Mouse (Mus musculus): ENCODE results near the gene Gm20696. TPM values are rescaled to one million over a fixed set of nuclear protein-coding genes. Genes with fewer than 3 reads are reported as not detected.

The Gm20696 gene
- polyA plus RNA-seq, 1 experiment from 2014 or later = 2.3 TPM

DNA sequence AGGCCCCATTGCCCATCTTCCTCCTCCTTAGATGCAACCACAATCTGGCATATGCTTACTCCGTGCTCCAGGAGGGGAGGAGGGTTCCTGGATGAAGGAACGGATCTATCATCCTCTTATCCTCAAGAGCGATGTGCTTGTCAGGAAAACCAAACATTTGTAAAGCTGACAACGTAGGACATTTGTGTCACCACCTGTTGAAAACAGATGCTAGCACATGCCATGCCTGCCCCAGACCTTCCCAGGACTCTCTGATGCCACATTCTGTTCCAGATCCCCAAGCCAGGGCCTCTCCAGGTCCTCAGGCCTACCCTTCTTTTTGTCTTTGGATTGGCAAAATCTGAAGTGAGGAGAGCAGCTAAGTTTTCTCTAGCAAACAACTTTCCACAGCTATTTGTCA, 257.7 kb downstream of the Gm20696 start:
- Histone ChIP-seq H3K4me3 (ENCODE audit: low read length) (no peak overlapping the region), H3K4me1 (ENCODE audit: control insufficient read depth, insufficient read depth, low read length) (peaks cover 5% of the 10 kb centered on the region; the same call in 1 of the 2 replicates), H3K27ac (ENCODE audit: low read length) (no peak overlapping the region), H3K9me3 (replicated peaks; ENCODE audit: control insufficient read depth, low read length) (no peaks in the 10 kb centered on the region), H3K27me3 (ENCODE audit: control insufficient read depth, insufficient read depth, low read length) (no peaks in the 10 kb centered on the region), H3K36me3 (ENCODE audit: control insufficient read depth, insufficient read depth) (no peaks in the 10 kb centered on the region), H3K4me2 (ENCODE audit: low read depth, low read length) (no peak overlapping the region), H3K9ac (ENCODE audit: low read length) (no peak overlapping the region)
- 50% methylated on average over 4 of the region's 4 CpGs for WGBS
- ATAC-seq (replicated peaks; ENCODE audit: extremely low read depth, insufficient read depth, low FRiP score) = no peak

DNA sequence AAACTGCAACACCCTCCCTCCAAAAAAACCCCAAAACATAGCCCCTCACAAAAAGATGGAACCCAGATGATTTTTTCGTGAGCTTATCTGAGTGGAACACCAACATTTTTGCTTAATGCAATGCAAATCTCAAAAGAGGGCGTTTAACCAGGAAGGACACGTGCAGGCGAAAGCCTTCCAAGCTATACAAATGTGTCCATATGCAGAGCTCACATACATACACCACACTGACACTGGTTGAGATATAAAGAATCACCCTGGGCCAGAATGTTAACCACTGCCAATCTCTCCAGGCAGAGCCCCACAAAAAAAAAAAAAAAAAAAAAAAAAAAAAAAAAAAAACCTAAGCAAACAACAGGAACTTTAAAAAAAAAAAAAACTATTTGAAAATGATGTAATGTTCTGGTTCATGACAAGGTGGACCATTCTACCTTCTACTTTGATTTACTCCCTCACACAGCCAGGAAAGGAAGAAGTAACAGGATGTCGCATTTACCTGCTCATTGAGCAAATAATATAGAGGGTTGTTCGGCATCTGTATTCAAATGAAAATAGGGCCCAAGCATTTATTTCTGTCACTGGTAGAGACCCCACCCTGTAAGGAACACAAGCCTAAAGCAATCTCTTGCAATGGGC, 262.7 kb downstream of the Gm20696 start:
- H3K9me3 ChIP-seq (replicated peaks; ENCODE audit: control insufficient read depth, low read length) = no peaks in the 10 kb centered on the region
- H3K4me1 ChIP-seq (ENCODE audit: control insufficient read depth, insufficient read depth, low read length) = peaks cover 8% of the 10 kb centered on the region
- no peak overlapping the region for H3K9ac ChIP-seq (ENCODE audit: low read length)
- WGBS = 89% methylated on average over 6 of the region's 6 CpGs
- ATAC-seq (replicated peaks; ENCODE audit: extremely low read depth, insufficient read depth, low FRiP score) = no peak
- no peak overlapping the region for H3K27ac ChIP-seq (ENCODE audit: low read length)
- no peaks in the 10 kb centered on the region for H3K27me3 ChIP-seq (ENCODE audit: control insufficient read depth, insufficient read depth, low read length)
- no peak overlapping the region for H3K4me3 ChIP-seq (ENCODE audit: low read length)
- no peak overlapping the region for H3K4me2 ChIP-seq (ENCODE audit: low read depth, low read length)
- no peaks in the 10 kb centered on the region for H3K36me3 ChIP-seq (ENCODE audit: control insufficient read depth, insufficient read depth)

DNA sequence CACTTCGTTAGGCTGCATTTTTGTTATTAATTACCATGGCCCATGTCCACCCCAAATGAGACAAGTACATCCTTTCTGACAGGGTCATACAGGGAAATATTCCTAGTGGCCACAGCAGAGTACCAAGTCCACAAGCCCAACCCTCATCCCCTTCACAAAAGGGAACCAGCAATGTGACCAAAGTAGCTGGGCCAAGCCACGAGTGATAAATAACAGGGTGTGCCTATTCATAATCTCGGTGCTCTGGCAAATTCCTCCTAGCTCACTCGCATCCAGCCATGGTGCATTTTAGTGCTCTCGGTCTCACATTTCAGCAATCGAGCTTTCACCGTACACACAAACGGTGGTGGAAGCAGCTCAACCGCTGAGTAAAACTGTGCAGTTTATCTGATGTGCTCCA, 263.7 kb downstream of the Gm20696 start:
- WGBS = 64% methylated on average over 9 of the region's 9 CpGs
- Histone ChIP-seq H3K27me3 (ENCODE audit: control insufficient read depth, insufficient read depth, low read length) (no peaks in the 10 kb centered on the region), H3K4me3 (ENCODE audit: low read length) (no peak overlapping the region), H3K36me3 (ENCODE audit: control insufficient read depth, insufficient read depth) (no peaks in the 10 kb centered on the region), H3K9ac (ENCODE audit: low read length) (no peak overlapping the region), H3K9me3 (replicated peaks; ENCODE audit: control insufficient read depth, low read length) (no peaks in the 10 kb centered on the region), H3K27ac (ENCODE audit: low read length) (no peak overlapping the region), H3K4me2 (ENCODE audit: low read depth, low read length) (no peak overlapping the region), H3K4me1 (ENCODE audit: control insufficient read depth, insufficient read depth, low read length) (peaks cover 8% of the 10 kb centered on the region)
- no peak for ATAC-seq (replicated peaks; ENCODE audit: extremely low read depth, insufficient read depth, low FRiP score)

DNA sequence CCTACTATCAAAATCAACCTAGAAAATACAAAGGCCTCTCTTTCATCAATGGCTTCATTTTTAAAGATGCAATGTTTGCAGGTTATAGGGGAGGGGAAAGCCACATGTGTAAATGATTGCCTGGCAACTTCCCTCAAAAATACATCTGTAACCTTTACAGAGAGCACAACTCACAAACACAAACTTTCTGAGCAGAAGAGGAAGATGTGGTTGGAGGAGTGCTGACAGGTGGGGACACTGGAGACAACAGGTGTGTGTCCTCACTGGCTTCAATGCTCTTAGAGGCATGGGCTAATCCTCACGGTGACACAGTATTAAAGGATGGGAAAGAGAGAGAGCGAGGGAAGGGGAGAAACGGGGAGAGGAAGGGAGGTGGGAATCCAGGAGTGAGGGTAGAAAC, 264.2 kb downstream of the Gm20696 start:
- Histone ChIP-seq H3K9ac (ENCODE audit: low read length) (no peak overlapping the region), H3K27me3 (ENCODE audit: control insufficient read depth, insufficient read depth, low read length) (no peaks in the 10 kb centered on the region), H3K4me3 (ENCODE audit: low read length) (no peak overlapping the region), H3K27ac (ENCODE audit: low read length) (no peak overlapping the region), H3K4me1 (ENCODE audit: control insufficient read depth, insufficient read depth, low read length) (peaks cover 8% of the 10 kb centered on the region), H3K9me3 (replicated peaks; ENCODE audit: control insufficient read depth, low read length) (no peaks in the 10 kb centered on the region), H3K4me2 (ENCODE audit: low read depth, low read length) (no peak overlapping the region), H3K36me3 (ENCODE audit: control insufficient read depth, insufficient read depth) (no peaks in the 10 kb centered on the region)
- no peak; the same call in 1 of the 2 replicates for ATAC-seq (replicated peaks; ENCODE audit: extremely low read depth, insufficient read depth, low FRiP score)
- 78% methylated on average over 3 of the region's 3 CpGs for WGBS

DNA sequence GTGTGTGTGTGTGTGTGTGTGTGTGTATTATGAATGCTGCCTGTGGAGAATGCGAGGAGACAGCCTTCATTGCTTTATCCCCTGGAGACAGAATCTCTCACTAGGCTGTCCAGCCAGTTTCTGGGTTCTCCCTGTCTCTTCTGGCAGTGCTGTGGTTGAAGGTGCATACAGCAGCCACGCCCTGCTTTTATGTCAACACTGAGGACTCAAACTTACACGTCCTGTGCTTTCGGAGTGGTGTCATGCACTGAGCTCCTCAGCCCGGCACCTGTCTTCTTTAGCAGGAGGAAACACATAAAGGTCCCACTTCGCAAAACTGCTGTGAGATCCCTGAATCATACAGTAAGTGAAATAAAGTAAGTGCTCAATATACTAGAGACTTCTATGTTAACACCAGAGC, 264.8 kb downstream of the Gm20696 start:
- WGBS = 77% methylated on average over 6 of the region's 6 CpGs
- H3K4me1 ChIP-seq (ENCODE audit: control insufficient read depth, insufficient read depth, low read length) = peaks cover 8% of the 10 kb centered on the region
- ATAC-seq (replicated peaks; ENCODE audit: extremely low read depth, insufficient read depth, low FRiP score) = no peak
- no peak overlapping the region for H3K9ac ChIP-seq (ENCODE audit: low read length)
- no peaks in the 10 kb centered on the region for H3K9me3 ChIP-seq (replicated peaks; ENCODE audit: control insufficient read depth, low read length)
- H3K4me3 ChIP-seq (ENCODE audit: low read length) = no peak overlapping the region
- no peaks in the 10 kb centered on the region for H3K27me3 ChIP-seq (ENCODE audit: control insufficient read depth, insufficient read depth, low read length)
- no peak overlapping the region for H3K27ac ChIP-seq (ENCODE audit: low read length)
- H3K4me2 ChIP-seq (ENCODE audit: low read depth, low read length) = no peak overlapping the region
- no peaks in the 10 kb centered on the region for H3K36me3 ChIP-seq (ENCODE audit: control insufficient read depth, insufficient read depth)

DNA sequence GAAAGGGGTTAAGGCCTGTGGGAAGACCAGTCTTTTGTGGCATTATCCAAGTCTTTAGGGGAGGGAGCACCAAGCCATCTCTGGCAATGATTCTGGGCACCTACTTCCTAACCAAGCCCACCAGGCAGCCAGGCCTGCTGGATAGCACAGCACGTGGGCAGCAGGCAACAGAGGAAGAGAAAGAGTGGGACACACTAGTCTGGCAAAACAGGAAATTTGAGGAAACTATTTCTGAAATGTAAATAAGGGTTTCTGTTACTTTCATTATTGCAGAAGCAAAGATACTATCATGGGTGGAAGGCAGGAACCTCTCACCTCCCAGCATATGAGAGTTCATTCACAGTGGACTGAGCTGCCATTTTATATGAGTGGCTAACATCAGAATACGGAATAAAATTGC, 265.4 kb downstream of the Gm20696 start:
- WGBS = 62% methylated on average over 2 of the region's 2 CpGs
- Histone ChIP-seq H3K4me2 (ENCODE audit: low read depth, low read length) (no peak overlapping the region), H3K27me3 (ENCODE audit: control insufficient read depth, insufficient read depth, low read length) (no peaks in the 10 kb centered on the region), H3K4me3 (ENCODE audit: low read length) (no peak overlapping the region), H3K9ac (ENCODE audit: low read length) (no peak overlapping the region), H3K9me3 (replicated peaks; ENCODE audit: control insufficient read depth, low read length) (no peaks in the 10 kb centered on the region), H3K36me3 (ENCODE audit: control insufficient read depth, insufficient read depth) (no peaks in the 10 kb centered on the region), H3K4me1 (ENCODE audit: control insufficient read depth, insufficient read depth, low read length) (peaks cover 5% of the 10 kb centered on the region), H3K27ac (ENCODE audit: low read length) (no peak overlapping the region)
- ATAC-seq (replicated peaks; ENCODE audit: extremely low read depth, insufficient read depth, low FRiP score) = no peak

DNA sequence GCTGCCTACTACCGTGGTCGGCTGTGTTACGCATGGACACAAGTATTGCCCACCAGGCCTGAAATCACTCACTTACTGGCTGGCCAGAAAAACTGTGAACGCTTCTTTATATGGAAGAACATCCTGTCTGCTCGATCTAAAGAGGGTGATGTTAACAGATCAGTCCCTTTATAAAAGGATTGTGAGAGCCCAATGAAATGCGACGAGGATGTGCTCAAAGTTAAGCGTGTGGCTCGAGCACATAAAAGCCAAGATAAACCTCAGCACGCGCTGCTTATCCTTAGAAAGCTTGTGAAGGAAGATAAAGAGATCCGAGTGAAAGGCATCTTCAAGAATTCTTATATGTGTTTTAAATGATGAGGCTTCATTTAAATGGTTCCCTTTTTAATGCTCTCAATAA, 270.9 kb downstream of the Gm20696 start:
- no peak for ATAC-seq (replicated peaks; ENCODE audit: extremely low read depth, insufficient read depth, low FRiP score)
- H3K36me3 ChIP-seq (ENCODE audit: control insufficient read depth, insufficient read depth) = no peaks in the 10 kb centered on the region
- no peaks in the 10 kb centered on the region for H3K9me3 ChIP-seq (replicated peaks; ENCODE audit: control insufficient read depth, low read length)

DNA sequence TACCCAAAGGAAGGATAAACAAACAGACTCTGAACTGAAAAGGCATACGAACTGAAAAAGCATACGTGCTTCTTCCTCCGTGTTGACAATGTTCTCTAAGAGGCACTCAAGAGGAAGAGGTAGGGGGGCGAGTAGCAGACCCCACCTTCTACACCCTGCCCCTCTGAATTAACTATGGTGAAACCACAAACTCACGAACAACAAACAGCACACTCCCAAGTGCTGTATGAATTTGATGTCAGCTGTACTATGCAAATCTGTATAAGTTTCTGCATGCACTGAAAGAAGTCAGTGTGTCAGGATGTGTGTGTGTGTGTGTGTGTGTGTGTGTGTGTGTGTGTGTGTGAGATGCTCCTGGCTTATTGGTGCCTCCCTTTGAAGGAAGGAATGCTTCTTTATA, 271.8 kb downstream of the Gm20696 start:
- Histone ChIP-seq H3K9ac (ENCODE audit: low read length) (no peak overlapping the region), H3K27ac (ENCODE audit: low read length) (no peak overlapping the region), H3K4me2 (ENCODE audit: low read depth, low read length) (no peak overlapping the region), H3K4me3 (ENCODE audit: low read length) (no peak overlapping the region), H3K4me1 (ENCODE audit: control insufficient read depth, insufficient read depth, low read length) (0 out of 2 replicates have a peak, but pooled peaks cover under 1% of the 10 kb centered on the region), H3K36me3 (ENCODE audit: control insufficient read depth, insufficient read depth) (no peaks in the 10 kb centered on the region), H3K27me3 (ENCODE audit: control insufficient read depth, insufficient read depth, low read length) (no peaks in the 10 kb centered on the region), H3K9me3 (replicated peaks; ENCODE audit: control insufficient read depth, low read length) (no peaks in the 10 kb centered on the region)
- ATAC-seq (replicated peaks; ENCODE audit: extremely low read depth, insufficient read depth, low FRiP score) = no peak
- WGBS = 63% methylated on average over 5 of the region's 5 CpGs

More for the DNA sequence above, 270.9 kb downstream of the Gm20696 start:
- Histone ChIP-seq H3K27me3 (ENCODE audit: control insufficient read depth, insufficient read depth, low read length) (no peaks in the 10 kb centered on the region), H3K4me2 (ENCODE audit: low read depth, low read length) (no peak overlapping the region), H3K4me1 (ENCODE audit: control insufficient read depth, insufficient read depth, low read length) (no peaks in the 10 kb centered on the region), H3K9ac (ENCODE audit: low read length) (no peak overlapping the region), H3K27ac (ENCODE audit: low read length) (no peak overlapping the region), H3K4me3 (ENCODE audit: low read length) (no peak overlapping the region)
- WGBS = 71% methylated on average over 12 of the region's 12 CpGs

DNA sequence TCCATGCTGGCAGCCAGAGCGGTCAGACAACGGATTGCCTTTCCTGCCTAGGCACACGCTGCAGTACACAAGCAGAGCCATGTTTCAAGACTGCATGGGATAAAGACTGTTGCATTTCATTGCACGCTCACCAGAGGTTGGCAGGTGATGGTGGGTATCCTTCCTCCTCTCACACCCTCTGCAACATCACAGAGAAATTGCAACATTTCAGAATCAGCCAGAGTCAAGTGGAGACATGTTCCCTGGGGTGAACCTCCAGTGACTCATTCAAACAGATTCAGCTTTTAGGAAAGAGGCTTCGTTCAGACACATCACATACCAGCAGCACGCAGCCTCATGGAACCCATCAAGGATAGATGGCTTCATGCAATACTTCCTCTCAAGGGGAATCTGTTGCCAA, 274.1 kb downstream of the Gm20696 start:
- Histone ChIP-seq H3K4me3 (ENCODE audit: low read length) (no peak overlapping the region), H3K4me2 (ENCODE audit: low read depth, low read length) (no peak overlapping the region), H3K9me3 (replicated peaks; ENCODE audit: control insufficient read depth, low read length) (no peaks in the 10 kb centered on the region), H3K9ac (ENCODE audit: low read length) (no peak overlapping the region), H3K36me3 (ENCODE audit: control insufficient read depth, insufficient read depth) (no peaks in the 10 kb centered on the region), H3K27ac (ENCODE audit: low read length) (no peak overlapping the region), H3K27me3 (ENCODE audit: control insufficient read depth, insufficient read depth, low read length) (no peaks in the 10 kb centered on the region), H3K4me1 (ENCODE audit: control insufficient read depth, insufficient read depth, low read length) (peaks cover 3% of the 10 kb centered on the region; the same call in 1 of the 2 replicates)
- ATAC-seq (replicated peaks; ENCODE audit: extremely low read depth, insufficient read depth, low FRiP score) = no peak
- WGBS = 85% methylated on average over 6 of the region's 6 CpGs

All from heart, embryonic 16.5 days (tissue).